Mouse (Mus musculus) olfactory bulb, adult 2 months (tissue): ENCODE results near the gene Pip5kl1. TPM values are rescaled to one million over a fixed set of nuclear protein-coding genes. Genes with fewer than 3 reads are reported as not detected.
A peak's percentile ranks its signal among the peaks of the same experiment; 100 is the strongest.

Experiments used
- H3K27ac ChIP-seq: fragments of 200-500 bp; 2 replicates; pipeline ENCODE4 v1.5.1; 2012; ENCODE audit warnings: low read depth, low read length; ENCODE audit not compliant: insufficient read depth
- H3K4me1 ChIP-seq: fragments of 200-500 bp; 2 replicates; pipeline ENCODE4 v1.6.1; 2012; ENCODE audit warnings: low read length; ENCODE audit not compliant: control insufficient read depth, insufficient read depth
- H3K4me3 ChIP-seq: fragments of 200-500 bp; 2 replicates; pipeline ENCODE4 v1.5.1; 2012; ENCODE audit warnings: mild to moderate bottlenecking, low read depth, low read length, moderate library complexity; ENCODE audit not compliant: insufficient read depth
- CTCF ChIP-seq: fragments of 200-500 bp; IDR thresholded peaks from 2 replicates; pipeline ENCODE4 v1.5.1; 2012; ENCODE audit warnings: low read depth, mild to moderate bottlenecking, low read length, moderate library complexity; ENCODE audit not compliant: insufficient read depth
- POLR2A ChIP-seq: fragments of 200-500 bp; IDR thresholded peaks from 2 replicates; pipeline ENCODE4 v1.6.1; 2012; ENCODE audit warnings: mild to moderate bottlenecking, low read depth, low read length, moderate library complexity; ENCODE audit not compliant: insufficient read depth
- WGBS: fragments of 180-500 bp; shearing (Covaris S2); methylation state at CpG from one replicate; pipeline ENCODE4 v1.1.7; 2018; 5-methylcytosine and 5-hydroxymethylcytosine counted together
- polyA plus RNA-seq: library from polyadenylated mRNA; stranded (reverse); fragments of >200 nt; gene quantifications from 2 replicates; pipeline ENCODE4 v1.2.4, GENCODE M21; 2012; ENCODE audit warnings: low replicate concordance; ENCODE audit not compliant: missing spikeins, insufficient read depth, insufficient read length

Pip5kl1 gene
- polyA plus RNA-seq, 1 experiment: not detected

- WGBS: 23% methylated on average over 5 of the region's 5 CpGs
- Histone ChIP-seq H3K4me1 (peaks cover 24% of the 10 kb centered on the region), H3K27ac (peak overlapping the region; percentile 37; the same call in 1 of the 2 replicates), H3K4me3 (no peak overlapping the region)
- TF ChIP-seq POLR2A (no peak), CTCF (no peak)
These were observed 15.0 kb upstream of the Pip5kl1 start for GRCm38 (mm10) chr2:32559570-32559969.

GRCm38 (mm10) chr2:32566536-32567063 lies 8.0 kb upstream of the Pip5kl1 start:
- Histone ChIP-seq H3K4me3 (no peak overlapping the region), H3K4me1 (peaks cover 7% of the 10 kb centered on the region), H3K27ac (no peak overlapping the region)
- TF ChIP-seq POLR2A (no peak), CTCF (no peak)
- WGBS: 35% methylated on average over 4 of the region's 4 CpGs

- Histone ChIP-seq H3K4me3 (no peak overlapping the region), H3K27ac (no peak overlapping the region), H3K4me1 (peaks cover 15% of the 10 kb centered on the region)
- WGBS: 36% methylated on average over 5 of the region's 5 CpGs
- TF ChIP-seq POLR2A (no peak), CTCF (no peak)
These were observed 6.4 kb upstream of the Pip5kl1 start for GRCm38 (mm10) chr2:32568149-32568548.

GRCm38 (mm10) chr2:32568941-32569340 lies 5.7 kb upstream of the Pip5kl1 start:
- Histone ChIP-seq H3K4me3 (no peak overlapping the region), H3K27ac (no peak overlapping the region), H3K4me1 (peaks cover 15% of the 10 kb centered on the region)
- TF ChIP-seq POLR2A: no peak
- TF ChIP-seq CTCF: no peak
- WGBS: 81% methylated on average over 3 of the region's 3 CpGs

- TF ChIP-seq POLR2A: peak; percentile 72
- no peak for TF ChIP-seq CTCF
- Histone ChIP-seq H3K27ac (peak within 1 kb of the TSS; percentile 35; the same call in 1 of the 2 replicates), H3K4me3 (peak within 1 kb of the TSS; percentile 68), H3K4me1 (peaks cover 21% of the 10 kb centered on the region)
- 1% methylated on average over 36 of the region's 36 CpGs for WGBS
These were observed 3.7 kb upstream of the Pip5kl1 start, which contains the start of gene Dpm2 for GRCm38 (mm10) chr2:32570698-32571494. Gene Dpm2 (plus strand): TSS chr2:32570858.

- Histone ChIP-seq H3K4me1 (peaks cover 23% of the 10 kb centered on the region), H3K4me3 (no peak overlapping the region), H3K27ac (no peak overlapping the region)
- no peak for TF ChIP-seq POLR2A
- TF ChIP-seq CTCF: no peak
- 88% methylated on average over 11 of the region's 11 CpGs for WGBS
These were observed 2.4 kb upstream of the Pip5kl1 start for GRCm38 (mm10) chr2:32572196-32572595.

- WGBS: 1% methylated on average over 26 of the region's 26 CpGs
- 0 out of 2 replicates have a peak overlapping the region, but pooled peaks have one; percentile 11 for H3K27ac ChIP-seq
- peak overlapping the region; percentile 60 for H3K4me3 ChIP-seq
These were observed 446 bp downstream of the Pip5kl1 start for GRCm38 (mm10) chr2:32574901-32575585.

GRCm38 (mm10) chr2:32575586-32576160 lies 1.1 kb downstream of the Pip5kl1 start, which contains the start of gene 9430097D07Rik:
Gene 9430097D07Rik (minus strand): TSS chr2:32575684.
- peaks cover 17% of the 10 kb centered on the region for H3K4me1 ChIP-seq
- WGBS: 8% methylated on average over 28 of the region's 28 CpGs
- 0 out of 2 replicates have a peak within 1 kb of the TSS, but pooled peaks have one; percentile 11 for H3K27ac ChIP-seq
- TF ChIP-seq POLR2A: no peak
- no peak for TF ChIP-seq CTCF
- H3K4me3 ChIP-seq: peak within 1 kb of the TSS; percentile 60

More at GRCm38 (mm10) chr2:32574901-32575585, 446 bp downstream of the Pip5kl1 start:
- H3K4me1 ChIP-seq: peaks cover 17% of the 10 kb centered on the region
- TF ChIP-seq CTCF (peak; percentile 21), POLR2A (no peak)

- TF ChIP-seq POLR2A (no peak), CTCF (no peak)
- Histone ChIP-seq H3K4me1 (peaks cover 17% of the 10 kb centered on the region), H3K27ac (no peak overlapping the region), H3K4me3 (no peak overlapping the region)
- 90% methylated on average over 9 of the region's 9 CpGs for WGBS
These were observed 1.9 kb downstream of the Pip5kl1 start for GRCm38 (mm10) chr2:32576532-32576931.
